Mouse (Mus musculus) intestine, embryonic 14.5 days (tissue): ENCODE data around the gene Ttc16. TPM values are rescaled to one million over a fixed set of nuclear protein-coding genes. Genes with fewer than 3 reads are reported as not detected.

Source experiments
- ATAC-seq: fragments of 200-750 bp; cut with Nextera tagmentation; replicated peaks from 2 replicates; pipeline ENCODE4 v1.8.0; 2017; ENCODE audit warnings: low read depth, moderate number of reproducible peaks, moderate TSS enrichment, moderate library complexity; ENCODE audit not compliant: low FRiP score, low TSS enrichment
- DNase-seq: peaks from one replicate; pipeline ENCODE4 v3.0.0-alpha.2; 2018; ENCODE audit warnings: low spot score
- H3K27ac ChIP-seq: fragments of 300-500 bp; sonication (generic); 2 replicates; pipeline ENCODE4 v1.5.1; 2014; ENCODE audit warnings: low read depth, mild to moderate bottlenecking, control low read depth
- H3K27me3 ChIP-seq: fragments of 300-500 bp; sonication (generic); replicated peaks from 2 replicates; pipeline ENCODE4 v1.6.1; 2014; ENCODE audit warnings: low read length, control low read depth; ENCODE audit not compliant: control insufficient read depth, insufficient read depth
- H3K36me3 ChIP-seq: fragments of 300-500 bp; sonication (generic); 2 replicates; pipeline ENCODE4 v1.6.1; 2014; ENCODE audit warnings: low read length, control low read depth; ENCODE audit not compliant: control insufficient read depth, insufficient read depth
- H3K4me1 ChIP-seq: fragments of 300-500 bp; sonication (generic); replicated peaks from 2 replicates; pipeline ENCODE4 v1.6.1; 2014; ENCODE audit warnings: low read length, control low read depth, mixed read lengths; ENCODE audit not compliant: control insufficient read depth, insufficient read depth
- H3K4me2 ChIP-seq: fragments of 300-500 bp; sonication (generic); 2 replicates; pipeline ENCODE4 v1.6.1; 2014; ENCODE audit warnings: low read length
- H3K4me3 ChIP-seq: fragments of 300-500 bp; sonication (generic); 2 replicates; pipeline ENCODE4 v1.5.1; 2014; ENCODE audit warnings: low read depth, low read length, control low read depth, mixed read lengths
- H3K9ac ChIP-seq: fragments of 300-500 bp; sonication (generic); 2 replicates; pipeline ENCODE4 v1.6.1; 2014; ENCODE audit warnings: mild to moderate bottlenecking, low read length
- H3K9me3 ChIP-seq: fragments of 300-500 bp; sonication (generic); 2 replicates; pipeline ENCODE4 v1.6.1; 2016; ENCODE audit warnings: low read length, control low read depth; ENCODE audit not compliant: control insufficient read depth
- WGBS: fragments of 180-500 bp; shearing (Covaris S2); extraction: QIAGEN DNeasy Blood & Tissue Kit; methylation state at CpG from one replicate; pipeline ENCODE4 v1.1.7; 2014; 5-methylcytosine and 5-hydroxymethylcytosine counted together
- polyA plus RNA-seq: library from polyadenylated mRNA; unstranded; fragments of >200 nt; fragmentation: Nextera tagmentation; extraction: Ambion mirVana; gene quantifications from 2 replicates; pipeline ENCODE4 v1.2.1, GENCODE M21; 2014

The Ttc16 gene
- polyA plus RNA-seq, 1 experiment from 2014 or later: 0.20 TPM

DNA sequence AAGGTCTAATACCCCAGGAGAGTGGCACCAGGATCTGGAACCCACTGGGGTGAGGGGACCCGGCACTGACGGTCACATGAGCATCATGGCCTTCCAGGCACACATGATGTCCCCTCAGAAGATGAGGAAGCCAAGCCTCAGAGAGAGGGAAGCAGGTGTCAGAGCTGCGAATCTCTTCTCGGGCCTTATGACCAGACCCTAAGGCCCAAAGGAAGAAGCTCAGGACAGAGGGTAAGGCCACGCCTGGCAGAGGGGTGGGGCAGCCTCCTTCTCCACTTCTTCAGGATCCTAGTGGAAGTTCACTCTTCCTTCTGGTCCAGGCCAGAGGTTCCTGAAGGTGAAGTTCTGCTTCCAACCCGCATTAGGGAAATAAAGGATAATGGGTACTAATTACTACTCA, 42.7 kb downstream of the Ttc16 start:
- no peak overlapping the region for H3K9ac ChIP-seq
- H3K36me3 ChIP-seq: peaks cover 4% of the 10 kb centered on the region
- H3K27me3 ChIP-seq: no peaks in the 10 kb centered on the region
- H3K4me3 ChIP-seq: no peak overlapping the region
- peaks cover 30% of the 10 kb centered on the region for H3K4me1 ChIP-seq
- DNase-seq: no peak
- no peak overlapping the region; the same call in 1 of the 2 replicates for H3K27ac ChIP-seq
- WGBS: 82% methylated on average over 6 of the region's 6 CpGs
- no peaks in the 10 kb centered on the region for H3K9me3 ChIP-seq
- no peak overlapping the region for H3K4me2 ChIP-seq
- ATAC-seq: no peak

DNA sequence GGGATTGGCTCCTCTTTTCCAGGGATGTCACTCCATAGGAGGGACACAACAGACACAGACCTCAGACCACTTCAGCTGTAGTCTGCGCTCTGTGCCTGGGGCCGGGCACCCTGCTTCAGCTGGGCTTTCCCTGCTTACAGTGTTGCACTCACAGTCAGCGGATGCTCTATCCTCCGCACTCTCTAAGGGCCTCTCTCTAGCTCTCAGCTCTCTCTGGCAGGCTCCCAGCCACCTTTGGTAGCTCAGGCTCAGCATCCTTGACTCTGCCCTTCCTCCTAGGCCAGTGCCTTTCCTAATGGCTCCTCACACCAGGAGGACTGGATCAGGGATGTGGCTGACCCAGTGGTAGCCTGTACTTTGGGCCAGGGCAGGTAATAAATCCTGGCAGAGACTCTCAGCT, 43.5 kb downstream of the Ttc16 start:
- no peak for DNase-seq
- Histone ChIP-seq H3K4me3 (no peak overlapping the region), H3K4me2 (peak overlapping the region; percentile 28), H3K9me3 (no peaks in the 10 kb centered on the region), H3K4me1 (peaks cover 30% of the 10 kb centered on the region), H3K27ac (peak overlapping the region; percentile 87), H3K9ac (no peak overlapping the region), H3K36me3 (no peaks in the 10 kb centered on the region), H3K27me3 (no peaks in the 10 kb centered on the region)
- 41% methylated on average over 4 of the region's 4 CpGs for WGBS
- ATAC-seq: no peak

DNA sequence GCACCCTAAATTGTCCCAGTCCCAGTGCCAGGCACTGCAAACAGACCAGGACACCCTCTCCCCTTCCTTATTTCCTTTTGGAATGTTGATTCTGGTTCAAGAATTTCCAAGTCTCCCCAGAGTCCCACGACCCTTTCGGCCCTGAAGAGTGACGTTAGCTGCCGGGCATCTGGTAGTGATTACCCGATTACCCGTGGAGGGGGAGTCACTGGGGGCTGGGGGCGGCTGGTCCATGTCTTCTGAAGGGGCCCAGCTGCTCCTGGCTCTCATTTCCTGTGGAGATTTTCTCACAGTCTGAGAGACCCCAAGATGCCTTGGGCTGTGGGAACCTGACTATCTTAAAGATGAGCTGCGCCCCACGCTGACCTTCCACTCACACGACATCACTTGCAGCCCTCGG, 44.6 kb downstream of the Ttc16 start:
- no peaks in the 10 kb centered on the region for H3K27me3 ChIP-seq
- ATAC-seq: no peak
- H3K36me3 ChIP-seq: no peaks in the 10 kb centered on the region
- peak overlapping the region; percentile 87 for H3K27ac ChIP-seq
- no peaks in the 10 kb centered on the region for H3K9me3 ChIP-seq
- WGBS: 9% methylated on average over 11 of the region's 11 CpGs
- H3K9ac ChIP-seq: peak overlapping the region; percentile 17; the same call in 1 of the 2 replicates
- DNase-seq: no peak
- 0 out of 2 replicates have a peak overlapping the region, but pooled peaks have one; percentile 7 for H3K4me3 ChIP-seq
- peaks cover 30% of the 10 kb centered on the region for H3K4me1 ChIP-seq
- peak overlapping the region; percentile 47 for H3K4me2 ChIP-seq

DNA sequence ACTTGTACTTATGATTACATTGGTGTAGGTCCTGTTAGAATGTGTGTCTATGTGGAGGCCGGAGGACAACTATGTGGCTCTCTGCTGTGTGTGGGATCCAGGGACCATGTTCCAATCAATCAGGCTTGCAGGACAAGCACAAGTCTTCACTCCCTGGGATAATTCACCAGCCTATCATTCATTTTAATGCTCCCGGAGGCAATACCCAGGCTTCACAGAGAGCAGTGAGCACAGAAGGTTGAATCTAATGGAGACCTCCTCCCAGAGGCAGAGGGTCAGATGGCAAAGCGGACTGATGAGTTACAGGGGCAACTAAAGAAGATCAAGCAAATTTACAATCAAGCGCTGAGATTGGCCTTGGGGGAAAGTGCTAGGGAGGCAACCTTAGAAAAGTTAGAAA, 45.9 kb downstream of the Ttc16 start:
- H3K4me2 ChIP-seq: peak overlapping the region; percentile 47
- H3K4me3 ChIP-seq: no peak overlapping the region
- no peak overlapping the region for H3K27ac ChIP-seq
- no peak for DNase-seq
- 62% methylated on average over 4 of the region's 4 CpGs for WGBS
- peaks cover 26% of the 10 kb centered on the region for H3K4me1 ChIP-seq
- H3K36me3 ChIP-seq: no peaks in the 10 kb centered on the region; the same call in 1 of the 2 replicates
- 0 out of 2 replicates have a peak overlapping the region, but pooled peaks have one; percentile 25 for H3K9ac ChIP-seq
- no peak for ATAC-seq
- H3K27me3 ChIP-seq: no peaks in the 10 kb centered on the region
- no peaks in the 10 kb centered on the region for H3K9me3 ChIP-seq

DNA sequence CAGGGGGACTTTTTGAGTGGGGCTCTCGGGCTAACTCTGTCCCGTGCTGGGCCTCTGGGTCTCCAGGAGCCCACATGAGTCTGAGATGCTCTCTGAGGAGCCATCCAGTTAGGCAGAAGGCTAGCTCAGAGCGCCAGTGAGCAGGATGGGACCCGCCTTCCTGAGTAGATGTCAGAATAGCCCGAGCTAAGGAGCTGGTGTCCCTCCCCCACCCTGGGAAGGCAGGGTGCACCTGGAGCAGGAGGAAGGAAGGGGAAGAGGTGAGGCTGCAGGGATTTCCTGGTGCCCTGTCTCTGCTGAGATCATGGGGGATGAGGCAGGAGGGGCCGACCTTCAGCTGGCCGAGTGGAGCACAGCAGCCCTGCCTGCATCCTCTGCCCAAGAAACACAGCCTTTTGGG, 47.0 kb downstream of the Ttc16 start:
- H3K9me3 ChIP-seq: no peaks in the 10 kb centered on the region
- H3K4me1 ChIP-seq: peaks cover 26% of the 10 kb centered on the region
- peak overlapping the region; percentile 43; the same call in 1 of the 2 replicates for H3K9ac ChIP-seq
- no peak overlapping the region for H3K27ac ChIP-seq
- no peaks in the 10 kb centered on the region; the same call in 1 of the 2 replicates for H3K36me3 ChIP-seq
- H3K4me2 ChIP-seq: peak overlapping the region; percentile 47
- peak overlapping the region; percentile 39 for H3K4me3 ChIP-seq
- no peaks in the 10 kb centered on the region for H3K27me3 ChIP-seq
- WGBS: 44% methylated on average over 6 of the region's 7 CpGs
- ATAC-seq: no peak
- no peak for DNase-seq

DNA sequence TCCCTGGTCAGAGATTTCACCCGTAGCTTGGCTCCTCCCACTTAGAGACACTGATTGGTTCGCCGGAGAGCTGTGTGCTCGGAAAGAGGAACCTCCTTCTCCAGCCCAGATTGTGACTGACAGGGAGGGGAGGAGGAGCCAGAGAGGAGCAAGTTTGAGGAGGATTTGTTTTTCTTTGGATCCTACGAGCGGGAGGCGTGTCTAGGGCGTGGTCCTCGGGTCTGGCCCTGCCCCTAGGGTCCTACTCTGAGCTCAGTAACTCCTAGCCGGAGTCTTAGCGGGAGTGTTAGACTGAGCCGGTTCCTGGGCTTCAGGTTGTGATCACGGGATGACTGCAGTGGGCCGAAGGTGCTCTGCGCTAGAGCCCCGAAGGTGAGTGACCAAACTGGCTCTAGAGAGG, 48.0 kb downstream of the Ttc16 start:
- peak; percentile 95 for ATAC-seq
- Histone ChIP-seq H3K9ac (peak overlapping the region; percentile 43), H3K27me3 (no peaks in the 10 kb centered on the region), H3K36me3 (no peaks in the 10 kb centered on the region; the same call in 1 of the 2 replicates), H3K9me3 (no peaks in the 10 kb centered on the region), H3K27ac (no peak overlapping the region), H3K4me3 (peak overlapping the region; percentile 39), H3K4me2 (peak overlapping the region; percentile 47), H3K4me1 (peaks cover 22% of the 10 kb centered on the region)
- DNase-seq: peak; percentile 93
- 0% methylated on average over 16 of the region's 16 CpGs for WGBS

DNA sequence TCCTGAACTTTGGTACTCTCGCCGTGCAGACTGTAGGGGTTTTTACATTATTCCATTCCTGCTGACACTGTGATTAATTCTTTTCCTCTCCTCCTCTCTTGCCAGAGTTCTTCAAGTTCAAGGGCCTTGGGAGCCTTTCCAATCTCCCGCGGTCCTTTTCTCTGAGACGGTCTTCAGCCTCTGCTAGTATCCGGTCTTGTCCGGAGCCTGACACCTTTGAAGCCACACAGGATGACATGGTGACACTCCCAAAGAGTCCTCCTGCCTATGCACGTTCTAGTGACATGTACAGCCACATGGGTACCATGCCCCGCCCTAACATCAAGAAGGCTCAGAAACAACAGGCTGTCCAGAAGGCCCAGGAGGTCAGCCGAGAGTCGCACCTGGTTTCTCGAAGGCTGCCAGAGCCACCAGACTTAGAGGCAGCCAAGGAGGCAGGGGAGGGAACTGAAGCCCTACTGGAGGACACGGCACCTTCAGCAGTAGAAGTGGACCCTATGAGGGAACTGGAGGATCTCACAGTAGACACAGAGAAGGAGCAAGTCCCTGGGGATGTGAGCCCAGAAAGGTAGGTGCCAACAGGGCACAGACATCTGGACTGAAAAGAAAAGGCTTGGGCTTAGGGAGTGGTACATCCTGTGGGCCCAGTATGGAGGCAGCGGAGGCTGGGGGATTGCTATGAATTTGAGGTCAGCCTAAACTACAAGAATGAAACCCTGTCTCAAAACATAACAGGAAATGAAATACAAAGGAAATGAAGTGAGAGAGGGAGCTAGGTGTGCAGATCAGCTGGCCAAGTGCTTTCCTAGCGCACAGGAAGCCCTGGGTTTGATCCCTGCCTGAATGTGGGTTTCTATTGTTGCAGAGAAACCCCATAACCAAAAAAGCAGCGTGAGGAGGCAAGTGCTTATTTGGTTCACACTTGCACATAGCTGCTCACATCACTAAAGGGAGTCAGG, 50.3 kb downstream of the Ttc16 start:
- Histone ChIP-seq H3K27ac (no peak overlapping the region), H3K36me3 (no peaks in the 10 kb centered on the region; the same call in 1 of the 2 replicates), H3K9me3 (no peaks in the 10 kb centered on the region), H3K4me1 (peaks cover 17% of the 10 kb centered on the region), H3K4me3 (no peak overlapping the region), H3K4me2 (no peak overlapping the region), H3K27me3 (no peaks in the 10 kb centered on the region), H3K9ac (no peak overlapping the region)
- WGBS: 72% methylated on average over 16 of the region's 16 CpGs
- DNase-seq (no peak), ATAC-seq (no peak)

DNA sequence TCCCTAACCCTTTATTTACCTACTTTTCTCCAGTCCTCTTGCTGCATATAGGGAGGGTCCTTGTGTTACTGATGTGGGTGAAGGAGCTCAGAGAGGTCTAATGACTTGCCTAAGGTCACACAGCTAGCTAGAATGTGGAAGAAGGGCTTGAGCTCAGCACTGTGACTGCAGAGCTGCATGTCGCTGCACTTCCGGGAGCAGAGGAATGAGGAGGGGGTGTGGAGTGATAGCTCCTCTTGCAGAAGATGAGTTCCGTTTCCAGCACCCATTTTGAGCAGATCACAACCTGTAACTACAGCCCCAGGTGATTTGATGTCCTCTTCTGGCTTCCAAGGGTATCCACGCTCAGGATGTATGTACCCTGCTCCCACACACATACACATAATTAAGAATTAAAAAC, 51.3 kb downstream of the Ttc16 start:
- H3K9ac ChIP-seq: no peak overlapping the region
- ATAC-seq (no peak), DNase-seq (no peak)
- no peaks in the 10 kb centered on the region; the same call in 1 of the 2 replicates for H3K36me3 ChIP-seq
- peaks cover 17% of the 10 kb centered on the region for H3K4me1 ChIP-seq
- no peaks in the 10 kb centered on the region for H3K9me3 ChIP-seq
- no peak overlapping the region for H3K4me2 ChIP-seq
- WGBS: 85% methylated on average over 4 of the region's 4 CpGs
- H3K27me3 ChIP-seq: no peaks in the 10 kb centered on the region
- H3K4me3 ChIP-seq: no peak overlapping the region
- no peak overlapping the region for H3K27ac ChIP-seq
